Mouse (Mus musculus): ENCODE data around the gene Gm10203. TPM values are rescaled to one million over a fixed set of nuclear protein-coding genes. Genes with fewer than 3 reads are reported as not detected.
A peak's percentile ranks its signal among the peaks of the same experiment; 100 is the strongest.

Gm10203 gene
- polyA plus RNA-seq, 1 experiment from 2014 or later = not detected

DNA sequence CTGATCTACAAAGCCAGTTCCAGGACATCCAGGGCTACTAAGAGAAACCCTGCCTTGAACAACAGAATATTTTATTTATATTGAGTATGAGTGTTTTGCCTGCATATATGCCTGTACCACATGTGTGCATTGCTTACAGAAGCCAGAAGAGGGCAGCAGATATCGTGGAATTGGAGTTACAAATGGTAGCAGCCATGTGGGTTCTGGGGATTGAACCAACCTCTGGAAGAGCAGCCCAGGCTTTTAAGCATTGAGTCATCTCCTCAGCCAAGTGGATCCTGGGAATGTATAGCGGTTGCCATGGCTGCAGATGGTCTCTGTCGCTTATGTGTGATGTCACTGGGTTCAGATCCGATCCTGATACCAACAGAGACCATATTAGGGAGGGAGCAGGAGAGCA, 3.3 kb upstream of the Gm10203 start:
- Histone ChIP-seq H3K4me3 (ENCODE audit: low read length) (no peak overlapping the region), H3K9ac (ENCODE audit: low read depth, low read length) (no peak overlapping the region), H3K27me3 (ENCODE audit: control insufficient read depth, insufficient read depth, low read length) (no peaks in the 10 kb centered on the region), H3K9me3 (ENCODE audit: control insufficient read depth, low read length) (no peaks in the 10 kb centered on the region), H3K4me1 (ENCODE audit: control insufficient read depth, insufficient read depth, low read length) (no peaks in the 10 kb centered on the region), H3K4me2 (replicated peaks; ENCODE audit: low read depth, low read length) (no peak overlapping the region), H3K36me3 (ENCODE audit: control insufficient read depth, insufficient read depth, low read length) (no peaks in the 10 kb centered on the region), H3K27ac (ENCODE audit: low read depth, low read length) (no peak overlapping the region)
- 0 out of 2 replicates have a peak, but pooled peaks have one; percentile 6 for ATAC-seq (ENCODE audit: low FRiP score, low TSS enrichment)
- 77% methylated on average over 4 of the region's 4 CpGs for WGBS

DNA sequence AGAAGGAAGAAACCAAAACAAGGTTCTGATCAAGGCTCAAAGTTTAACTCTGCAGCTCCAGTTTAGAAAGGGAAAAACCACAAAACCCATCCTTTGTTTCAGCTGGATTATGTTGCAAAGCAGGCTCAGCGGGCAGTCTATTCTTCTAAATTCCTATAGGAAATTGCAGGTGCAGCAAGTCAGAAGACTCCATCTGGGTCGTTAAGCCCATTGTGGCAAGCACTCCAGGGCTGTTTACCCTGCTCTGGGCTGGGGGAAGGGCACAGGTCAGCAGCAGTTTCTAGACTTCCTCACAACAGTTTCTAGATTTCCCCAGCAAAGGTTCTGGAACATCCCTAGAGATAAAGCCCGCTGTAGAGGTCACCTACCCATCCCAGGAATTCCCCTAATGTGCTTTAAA, 1.1 kb downstream of the Gm10203 start:
- peaks cover 10% of the 10 kb centered on the region; the same call in 1 of the 2 replicates for H3K4me1 ChIP-seq (ENCODE audit: control insufficient read depth, insufficient read depth, low read length)
- H3K36me3 ChIP-seq (ENCODE audit: control insufficient read depth, insufficient read depth, low read length) = no peaks in the 10 kb centered on the region
- no peak for ATAC-seq (ENCODE audit: low FRiP score, low TSS enrichment)
- H3K27ac ChIP-seq (ENCODE audit: low read depth, low read length) = no peak overlapping the region
- H3K9ac ChIP-seq (ENCODE audit: low read depth, low read length) = no peak overlapping the region
- no peak overlapping the region for H3K4me3 ChIP-seq (ENCODE audit: low read length)
- no peak overlapping the region for H3K4me2 ChIP-seq (replicated peaks; ENCODE audit: low read depth, low read length)
- WGBS = 29% methylated on average over 3 of the region's 3 CpGs
- H3K9me3 ChIP-seq (ENCODE audit: control insufficient read depth, low read length) = no peaks in the 10 kb centered on the region
- no peaks in the 10 kb centered on the region for H3K27me3 ChIP-seq (ENCODE audit: control insufficient read depth, insufficient read depth, low read length)

DNA sequence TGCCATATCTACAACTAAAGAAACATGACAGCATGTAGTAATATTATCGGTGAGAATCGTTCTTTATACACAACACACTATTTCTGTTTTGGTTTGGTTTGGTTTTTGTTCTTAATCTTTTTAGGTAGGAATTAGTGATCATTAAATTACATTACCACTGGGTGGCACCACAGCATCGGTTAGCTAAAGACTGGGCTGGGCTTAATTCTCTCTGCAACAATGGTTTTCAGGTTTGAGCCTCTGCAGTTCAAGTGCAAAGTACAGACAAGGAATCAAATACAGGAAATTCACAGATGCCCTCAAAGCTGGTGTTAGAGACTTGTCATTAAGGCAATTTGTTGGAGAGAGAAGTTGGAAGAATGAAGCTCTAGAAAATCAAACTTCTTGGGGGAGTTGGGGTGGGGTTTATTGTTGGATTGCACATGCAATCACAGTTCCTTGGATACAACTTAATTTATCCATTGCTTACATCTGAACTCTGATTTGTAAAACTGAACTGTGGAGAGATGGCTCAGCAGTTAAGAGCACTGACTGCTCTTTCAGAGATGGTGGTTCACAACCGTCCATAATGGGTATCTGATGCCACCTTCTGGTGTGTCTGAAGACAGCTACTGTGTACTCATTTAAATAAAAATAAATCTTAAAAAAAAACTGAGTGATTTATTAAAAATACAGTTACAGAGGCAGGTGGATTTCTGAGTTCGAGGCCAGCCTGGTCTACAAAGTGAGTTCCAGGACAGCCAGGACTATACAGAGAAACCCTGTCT, 2.5 kb downstream of the Gm10203 start:
- no peak overlapping the region for H3K4me2 ChIP-seq (replicated peaks; ENCODE audit: low read depth, low read length)
- no peaks in the 10 kb centered on the region for H3K36me3 ChIP-seq (ENCODE audit: control insufficient read depth, insufficient read depth, low read length)
- H3K9me3 ChIP-seq (ENCODE audit: control insufficient read depth, low read length) = no peaks in the 10 kb centered on the region
- H3K4me3 ChIP-seq (ENCODE audit: low read length) = no peak overlapping the region
- no peak overlapping the region for H3K9ac ChIP-seq (ENCODE audit: low read depth, low read length)
- ATAC-seq (ENCODE audit: low FRiP score, low TSS enrichment) = peak; percentile 82
- H3K27me3 ChIP-seq (ENCODE audit: control insufficient read depth, insufficient read depth, low read length) = no peaks in the 10 kb centered on the region
- H3K27ac ChIP-seq (ENCODE audit: low read depth, low read length) = no peak overlapping the region
- WGBS = 32% methylated on average over 5 of the region's 5 CpGs
- peaks cover 10% of the 10 kb centered on the region; the same call in 1 of the 2 replicates for H3K4me1 ChIP-seq (ENCODE audit: control insufficient read depth, insufficient read depth, low read length)

DNA sequence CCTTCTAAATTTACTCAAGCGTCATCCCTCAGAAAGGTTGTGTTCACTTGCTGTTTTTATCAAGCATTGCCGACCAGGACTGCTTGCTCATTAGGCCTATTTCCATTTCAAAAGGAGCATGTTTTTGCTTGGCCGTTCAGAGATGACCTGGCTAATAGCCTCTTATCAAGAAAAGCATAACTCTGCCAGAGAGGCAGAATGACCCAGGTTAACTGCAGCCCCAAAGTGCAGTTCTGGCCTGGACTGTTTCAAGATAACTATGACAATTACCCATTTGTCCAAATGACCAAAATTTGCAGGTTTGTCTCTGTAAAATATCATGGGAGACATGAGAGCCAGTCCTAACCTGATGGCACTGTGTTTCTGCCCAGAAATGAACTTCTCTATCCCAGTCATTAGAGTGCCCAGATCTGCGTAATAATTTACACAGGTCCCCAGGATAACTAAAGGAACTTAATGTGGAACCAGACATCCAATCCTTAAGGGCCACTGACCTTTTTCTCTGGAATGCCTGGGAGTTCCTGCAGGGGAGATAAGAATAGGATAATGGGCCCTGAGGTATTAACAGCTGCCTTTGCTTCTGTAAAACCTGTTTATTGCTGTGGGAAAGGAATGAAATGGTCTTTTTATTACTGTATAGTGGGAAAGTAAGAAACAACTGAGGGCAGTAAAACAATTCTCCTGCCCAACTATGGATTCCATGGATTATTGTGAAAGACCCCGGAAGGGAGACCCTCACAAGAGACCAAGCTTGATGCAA, 4.6 kb downstream of the Gm10203 start:
- Histone ChIP-seq H3K36me3 (ENCODE audit: control insufficient read depth, insufficient read depth, low read length) (no peaks in the 10 kb centered on the region), H3K4me3 (ENCODE audit: low read length) (no peak overlapping the region), H3K27ac (ENCODE audit: low read depth, low read length) (peak overlapping the region; percentile 32; the same call in 1 of the 2 replicates), H3K9ac (ENCODE audit: low read depth, low read length) (no peak overlapping the region), H3K4me1 (ENCODE audit: control insufficient read depth, insufficient read depth, low read length) (peaks cover 10% of the 10 kb centered on the region; the same call in 1 of the 2 replicates), H3K4me2 (replicated peaks; ENCODE audit: low read depth, low read length) (no peak overlapping the region), H3K9me3 (ENCODE audit: control insufficient read depth, low read length) (no peaks in the 10 kb centered on the region), H3K27me3 (ENCODE audit: control insufficient read depth, insufficient read depth, low read length) (no peaks in the 10 kb centered on the region)
- 10% methylated on average over 5 of the region's 5 CpGs for WGBS
- ATAC-seq (ENCODE audit: low FRiP score, low TSS enrichment) = 0 out of 2 replicates have a peak, but pooled peaks have one; percentile 28

GRCm38 (mm10) chr6:149135631-149136030, 5.7 kb downstream of the Gm10203 start:
- no peak overlapping the region for H3K27ac ChIP-seq (ENCODE audit: low read depth, low read length)
- no peaks in the 10 kb centered on the region for H3K27me3 ChIP-seq (ENCODE audit: control insufficient read depth, insufficient read depth, low read length)
- peaks cover 10% of the 10 kb centered on the region; the same call in 1 of the 2 replicates for H3K4me1 ChIP-seq (ENCODE audit: control insufficient read depth, insufficient read depth, low read length)
- H3K4me3 ChIP-seq (ENCODE audit: low read length) = no peak overlapping the region
- H3K36me3 ChIP-seq (ENCODE audit: control insufficient read depth, insufficient read depth, low read length) = no peaks in the 10 kb centered on the region
- H3K9ac ChIP-seq (ENCODE audit: low read depth, low read length) = no peak overlapping the region
- no peak for ATAC-seq (ENCODE audit: low FRiP score, low TSS enrichment)
- H3K4me2 ChIP-seq (replicated peaks; ENCODE audit: low read depth, low read length) = no peak overlapping the region
- WGBS = 80% methylated on average over 6 of the region's 6 CpGs
- H3K9me3 ChIP-seq (ENCODE audit: control insufficient read depth, low read length) = no peaks in the 10 kb centered on the region

DNA sequence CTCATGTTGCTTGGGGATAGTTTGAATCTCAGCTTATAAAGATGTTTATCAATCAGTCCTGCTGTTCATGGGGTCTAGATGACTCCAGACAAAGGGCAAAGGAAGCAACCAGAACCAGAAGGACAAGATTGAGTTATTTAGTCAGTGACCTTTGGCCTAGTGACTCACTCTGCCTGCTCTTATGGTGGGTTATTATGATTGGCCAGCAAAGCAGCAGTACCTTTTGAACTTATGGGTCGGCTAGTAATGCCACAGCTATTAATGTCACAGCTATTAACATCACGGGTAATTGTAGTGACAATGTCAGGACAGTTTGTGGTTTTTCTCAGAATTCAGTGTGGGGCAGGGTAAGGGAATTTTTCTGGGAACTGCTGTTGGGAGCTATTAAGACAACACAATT, 8.0 kb downstream of the Gm10203 start:
- H3K9ac ChIP-seq (ENCODE audit: low read depth, low read length) = no peak overlapping the region
- 38% methylated on average over 2 of the region's 2 CpGs for WGBS
- no peaks in the 10 kb centered on the region for H3K36me3 ChIP-seq (ENCODE audit: control insufficient read depth, insufficient read depth, low read length)
- peaks cover 13% of the 10 kb centered on the region; the same call in 1 of the 2 replicates for H3K4me1 ChIP-seq (ENCODE audit: control insufficient read depth, insufficient read depth, low read length)
- H3K27ac ChIP-seq (ENCODE audit: low read depth, low read length) = no peak overlapping the region
- H3K4me3 ChIP-seq (ENCODE audit: low read length) = no peak overlapping the region
- no peaks in the 10 kb centered on the region for H3K27me3 ChIP-seq (ENCODE audit: control insufficient read depth, insufficient read depth, low read length)
- ATAC-seq (ENCODE audit: low FRiP score, low TSS enrichment) = no peak
- H3K9me3 ChIP-seq (ENCODE audit: control insufficient read depth, low read length) = no peaks in the 10 kb centered on the region
- no peak overlapping the region for H3K4me2 ChIP-seq (replicated peaks; ENCODE audit: low read depth, low read length)

DNA sequence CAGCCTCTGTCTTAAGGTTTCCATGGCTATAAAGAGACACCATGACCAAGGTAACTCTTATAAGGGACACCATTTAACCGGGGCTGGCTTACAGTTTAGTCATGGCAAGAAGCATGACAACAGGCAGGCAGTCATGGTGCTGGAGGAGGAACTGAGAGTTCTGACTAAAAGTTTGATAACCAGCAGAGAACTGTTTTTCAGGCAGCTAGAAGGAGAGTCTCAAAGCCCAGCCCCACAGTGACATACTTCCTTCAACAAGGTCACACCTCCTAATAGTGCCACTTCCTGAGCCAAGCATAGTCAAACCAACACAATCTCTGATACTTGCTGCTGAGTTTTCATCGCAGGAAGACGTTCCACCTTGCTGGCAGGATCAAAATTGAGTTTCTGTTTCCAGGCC, 9.0 kb downstream of the Gm10203 start:
- Histone ChIP-seq H3K4me1 (ENCODE audit: control insufficient read depth, insufficient read depth, low read length) (peaks cover 8% of the 10 kb centered on the region; the same call in 1 of the 2 replicates), H3K27me3 (ENCODE audit: control insufficient read depth, insufficient read depth, low read length) (no peaks in the 10 kb centered on the region), H3K9ac (ENCODE audit: low read depth, low read length) (no peak overlapping the region), H3K4me2 (replicated peaks; ENCODE audit: low read depth, low read length) (no peak overlapping the region), H3K4me3 (ENCODE audit: low read length) (no peak overlapping the region), H3K27ac (ENCODE audit: low read depth, low read length) (no peak overlapping the region), H3K9me3 (ENCODE audit: control insufficient read depth, low read length) (no peaks in the 10 kb centered on the region), H3K36me3 (ENCODE audit: control insufficient read depth, insufficient read depth, low read length) (no peaks in the 10 kb centered on the region)
- 87% methylated on average over 3 of the region's 3 CpGs for WGBS
- ATAC-seq (ENCODE audit: low FRiP score, low TSS enrichment) = no peak

GRCm38 (mm10) chr6:149139471-149139870, 9.5 kb downstream of the Gm10203 start, which contains the start of gene Etfbkmt:
Gene Etfbkmt (plus strand): TSS chr6:149139849.
- Histone ChIP-seq H3K4me1 (ENCODE audit: control insufficient read depth, insufficient read depth, low read length) (peaks cover 4% of the 10 kb centered on the region; the same call in 1 of the 2 replicates), H3K9ac (ENCODE audit: low read depth, low read length) (no peak within 1 kb of the TSS), H3K27ac (ENCODE audit: low read depth, low read length) (no peak within 1 kb of the TSS), H3K9me3 (ENCODE audit: control insufficient read depth, low read length) (no peaks in the 10 kb centered on the region), H3K36me3 (ENCODE audit: control insufficient read depth, insufficient read depth, low read length) (peaks cover 4% of the 10 kb centered on the region; the same call in 1 of the 2 replicates), H3K27me3 (ENCODE audit: control insufficient read depth, insufficient read depth, low read length) (no peaks in the 10 kb centered on the region), H3K4me3 (ENCODE audit: low read length) (no peak within 1 kb of the TSS), H3K4me2 (replicated peaks; ENCODE audit: low read depth, low read length) (no peak within 1 kb of the TSS)
- WGBS = 90% methylated on average over 1 of the region's 1 CpGs
- no peak for ATAC-seq (ENCODE audit: low FRiP score, low TSS enrichment)
